Mouse (Mus musculus) C2C12 (cell line): ENCODE measurements around the gene Olfr1389.

Experiments
- CEBPB ChIP-seq: IDR thresholded peaks from one replicate; pipeline ENCODE4 v1.6.1; 2011; ENCODE audit warnings: low read depth, mild to moderate bottlenecking, control low read depth, moderate library complexity
- CTCF ChIP-seq: IDR thresholded peaks from one replicate; pipeline ENCODE4 v1.5.1; 2011; ENCODE audit not compliant: control insufficient read depth, insufficient read depth, insufficient read length
- MAX ChIP-seq: IDR thresholded peaks from one replicate; pipeline ENCODE4 v1.6.1; 2011; ENCODE audit warnings: mild to moderate bottlenecking, control low read depth
- MYOD1 ChIP-seq: IDR thresholded peaks from one replicate; pipeline ENCODE4 v1.6.1; 2011; ENCODE audit warnings: low read depth; ENCODE audit not compliant: control insufficient read depth, insufficient read length
- USF1 ChIP-seq: IDR thresholded peaks from one replicate; pipeline ENCODE4 v1.6.1; 2011; ENCODE audit warnings: low read depth, mild to moderate bottlenecking, control low read depth, moderate library complexity

GRCm38 (mm10) chr11:49429641-49430040 lies 6.8 kb downstream of the Olfr1389 start:
- TF ChIP-seq CTCF (no peak), MYOD1 (no peak), USF1 (no peak), MAX (no peak), CEBPB (no peak)
